In genomic region chr17:10473175-10473574, GRCm38 (mm10) we compare ENCODE assay signal across 19 mouse cellular contexts.
DNase-seq lines count a peak whose midpoint lies in the region; ATAC-seq and TF ChIP-seq lines count a peak whose summit lies in the region.
"Had no signal": no experiment of that assay in that cellular context is flagged by ENCODE, and none has a peak within 500 bp of the region (broad histone marks: within the 10 kb centered on the region; RNA-seq: fewer than 3 reads in every experiment).

No protein-coding gene starts in this region.

- no peaks in the 10 kb centered on the region for H3K27me3 ChIP-seq in heart, adult 2 months (ENCODE audit: control insufficient read depth, insufficient read depth, low read length)
- no peaks in the 10 kb centered on the region for H3K27me3 ChIP-seq in heart, embryonic 14.5 days (ENCODE audit: control insufficient read depth, insufficient read depth, low read length)
- H3K27me3 ChIP-seq: limb, embryonic 15.5 days; neural tube, embryonic 13.5 days had no signal

- peak overlapping the region; percentile 35 for H3K4me2 ChIP-seq in heart, embryonic 14.5 days (ENCODE audit: low read length)
- H3K4me2 ChIP-seq: limb, embryonic 15.5 days; neural tube, embryonic 13.5 days had no signal

- peak; percentile 30; the same call in 1 of the 2 replicates for TF ChIP-seq CTCF in heart, adult 2 months (IDR thresholded peaks at IDR 0.05)

- peak overlapping the region; percentile 23; the same call in 1 of the 2 replicates for H3K9ac ChIP-seq in heart, adult 2 months (ENCODE audit: low read depth, low read length)
- H3K9ac ChIP-seq in heart, embryonic 14.5 days (ENCODE audit: low read length): peak overlapping the region; percentile 59; the same call in 1 of the 2 replicates
- H3K9ac ChIP-seq: limb, embryonic 15.5 days; liver, postnatal 0 days; neural tube, embryonic 13.5 days had no signal

- ATAC-seq in heart, embryonic 14.5 days (ENCODE audit: insufficient number of reproducible peaks, insufficient read depth, low FRiP score, low read depth): peak; percentile 31; the same call in 1 of the 2 replicates
- ATAC-seq: forebrain, embryonic 16.5 days; liver, postnatal 0 days had no signal

- TF ChIP-seq EP300 in heart, adult 2 months (IDR thresholded peaks at IDR 0.05; ENCODE audit: insufficient read depth, low read depth, low read length): 0 out of 2 replicates have a peak, but pooled peaks have one; percentile 49

- peaks cover 2% of the 10 kb centered on the region; the same call in 1 of the 2 replicates for H3K4me1 ChIP-seq in heart, adult 2 months (ENCODE audit: control insufficient read depth, insufficient read depth, low read length)
- peaks cover 20 to 38% of the 10 kb centered on the region in 2 experiments for H3K4me1 ChIP-seq in heart, embryonic 14.5 days (ENCODE audit: control insufficient read depth in 2 of 2, insufficient read depth in 2 of 2, low read length in 2 of 2)

- H3K79me2 ChIP-seq in heart, adult 2 months (replicated peaks; ENCODE audit: control insufficient read depth, insufficient read depth, low read length): no peaks in the 10 kb centered on the region

- no peak overlapping the region for H3K4me3 ChIP-seq in heart, adult 2 months
- H3K4me3 ChIP-seq in heart, embryonic 14.5 days (ENCODE audit: control insufficient read depth in 1 of 2, insufficient read depth in 1 of 2, low read depth in 1 of 2, low read length in 2 of 2): no peak overlapping the region
- H3K4me3 ChIP-seq: erythroblast, embryonic 14.5 days; limb, embryonic 15.5 days; midbrain, embryonic 10.5 days; neural tube, embryonic 13.5 days had no signal

- no peak; the same call in 1 of the 2 replicates for TF ChIP-seq POLR2A in heart, adult 2 months (IDR thresholded peaks at IDR 0.05; ENCODE audit: insufficient read depth, low read depth, low read length)

- DNase-seq in heart, adult 2 months: peak in 1 of 2 experiments; percentile 59
- DNase-seq in heart, postnatal 25 days (ENCODE audit: low spot score): no peak
- DNase-seq in adrenal gland, adult (ENCODE audit: inconsistent age in 2 of 2, low spot score in 1 of 2): peak; percentile 88 to 94
- peak; percentile 87 for DNase-seq in adrenal gland, postnatal 10 days
- no peak for DNase-seq in urinary bladder, postnatal 10 days (ENCODE audit: low spot score)
- DNase-seq in liver: no peak
- DNase-seq in testis, postnatal 10 days (ENCODE audit: low spot score): no peak
- DNase-seq: B cell, adult 2 months; cerebellum, adult 11-12 months; kidney, adult 2 months; kidney, postnatal 36 days; liver, postnatal 0 days; lung, postnatal 36 days had no signal

- WGBS in heart, adult 2 months: 54% methylated on average over 6 of the region's 6 CpGs
- 30% methylated on average over 6 of the region's 6 CpGs for WGBS in heart, embryonic 14.5 days

- peak overlapping the region; percentile 70 for H3K27ac ChIP-seq in heart, adult 2 months
- H3K27ac ChIP-seq in heart, embryonic 14.5 days (replicated peaks in 1 of 2; ENCODE audit: control insufficient read depth in 1 of 2, insufficient read depth in 1 of 2, low read depth in 2 of 2, low read length in 2 of 2): peak overlapping the region; percentile 94 to 97
- H3K27ac ChIP-seq: limb, embryonic 15.5 days; midbrain, embryonic 10.5 days; neural tube, embryonic 13.5 days had no signal

- H3K9me3 ChIP-seq in heart, embryonic 14.5 days (ENCODE audit: control insufficient read depth, low read length): no peaks in the 10 kb centered on the region
- H3K9me3 ChIP-seq: limb, embryonic 15.5 days; midbrain, embryonic 10.5 days; neural tube, embryonic 13.5 days had no signal

- intact Hi-C loops in heart, adult 2 months (cut with DNase I): no loop called here
- intact Hi-C loops in heart, postnatal 25 days (cut with DNase I): no loop called here

- H3K36me3 ChIP-seq in heart, adult 2 months (ENCODE audit: control insufficient read depth, insufficient read depth, low read length): no peaks in the 10 kb centered on the region
- no peaks in the 10 kb centered on the region for H3K36me3 ChIP-seq in heart, embryonic 14.5 days (ENCODE audit: control insufficient read depth, insufficient read depth, low read length)
- H3K36me3 ChIP-seq: limb, embryonic 15.5 days; midbrain, embryonic 10.5 days; neural tube, embryonic 13.5 days had no signal

Comparison
In these comparisons a context has a peak if more than half of its experiments do, and no peak if none do; other contexts are left out.
1. DNase-seq: peak in adrenal gland, adult (2 of 2) and adrenal gland, postnatal 10 days (single experiment); none in heart, postnatal 25 days (single experiment), urinary bladder, postnatal 10 days (single experiment), liver (single experiment) and testis, postnatal 10 days (single experiment).